Mouse (Mus musculus) liver, embryonic 12.5 days (tissue): ENCODE measurements around the gene Cyp2t4. TPM values are rescaled to one million over a fixed set of nuclear protein-coding genes. Genes with fewer than 3 reads are reported as not detected.
A peak's percentile ranks its signal among the peaks of the same experiment; 100 is the strongest.

Experiments
- ATAC-seq: fragments of 200-750 bp; cut with Nextera tagmentation; 2 replicates; pipeline ENCODE4 v1.8.0; 2017; ENCODE audit warnings: moderate number of reproducible peaks, mild to moderate bottlenecking, moderate library complexity
- H3K27ac ChIP-seq: fragments of 300-500 bp; sonication (generic); 2 replicates; pipeline ENCODE4 v1.5.1; 2016; ENCODE audit warnings: mild to moderate bottlenecking
- H3K27me3 ChIP-seq: fragments of 300-500 bp; sonication (generic); replicated peaks from 2 replicates; pipeline ENCODE4 v1.6.1; 2016; ENCODE audit warnings: mild to moderate bottlenecking, moderate library complexity
- H3K36me3 ChIP-seq: fragments of 300-500 bp; sonication (generic); 2 replicates; pipeline ENCODE4 v1.6.1; 2016; ENCODE audit warnings: mild to moderate bottlenecking, moderate library complexity
- H3K4me1 ChIP-seq: fragments of 300-500 bp; sonication (generic); 2 replicates; pipeline ENCODE4 v1.6.1; 2016
- H3K4me2 ChIP-seq: fragments of 300-500 bp; sonication (generic); 2 replicates; pipeline ENCODE4 v1.6.1; 2016; ENCODE audit warnings: mild to moderate bottlenecking, moderate library complexity
- H3K4me3 ChIP-seq: fragments of 300-500 bp; sonication (generic); 2 replicates; pipeline ENCODE4 v1.5.1; 2016; ENCODE audit warnings: mild to moderate bottlenecking, moderate library complexity
- H3K9ac ChIP-seq: fragments of 300-500 bp; sonication (generic); 2 replicates; pipeline ENCODE4 v1.6.1; 2016; ENCODE audit warnings: mild to moderate bottlenecking, moderate library complexity
- H3K9me3 ChIP-seq: fragments of 300-500 bp; sonication (generic); replicated peaks from 2 replicates; pipeline ENCODE4 v1.6.1; 2016; ENCODE audit warnings: mild to moderate bottlenecking, moderate library complexity
- WGBS: fragments of 180-500 bp; shearing (Covaris S2); methylation state at CpG from one replicate; pipeline ENCODE4 v1.1.7; 2016; ENCODE audit not compliant: insufficient replicate concordance; 5-methylcytosine and 5-hydroxymethylcytosine counted together
- microRNA counts: library from miRNA; unstranded; fragments of <30 nt; microRNA quantifications from one replicate; lab custom pipeline; 2017
- microRNA-seq: library from miRNA; unstranded; fragments of <30 nt; microRNA quantifications from one replicate; pipeline ENCODE4, GENCODE M21; 2017
- polyA plus RNA-seq: library from polyadenylated mRNA; unstranded; fragments of >200 nt; fragmentation: Nextera tagmentation; extraction: Ambion mirVana; gene quantifications from 2 replicates; pipeline ENCODE4 v1.2.1, GENCODE M21; 2016

The Cyp2t4 gene
- polyA plus RNA-seq, 1 experiment from 2014 or later, result not detected

- Histone ChIP-seq H3K27me3 (no peaks in the 10 kb centered on the region), H3K4me2 (peak overlapping the region; percentile 25; the same call in 1 of the 2 replicates), H3K9me3 (no peaks in the 10 kb centered on the region), H3K36me3 (peaks cover 65% of the 10 kb centered on the region), H3K4me3 (no peak overlapping the region), H3K27ac (no peak overlapping the region), H3K9ac (peak overlapping the region; percentile 10), H3K4me1 (peaks cover 30% of the 10 kb centered on the region)
- ATAC-seq, result no peak
- WGBS, result 72% methylated on average over 4 of the region's 4 CpGs
Measured at GRCm38 (mm10) chr7:27193731-27194130, 40.2 kb downstream of the Cyp2t4 start.

GRCm38 (mm10) chr7:27195681-27196611 is 42.4 kb downstream of the Cyp2t4 start, which contains the start of the genes BC024978 and Snrpa:
Gene BC024978, plus strand, starts transcription at chr7:27195781.
Gene Snrpa, minus strand, starts transcription at chr7:27196271.
- H3K4me3 ChIP-seq, result peak within 1 kb of the TSS; percentile 83
- H3K4me2 ChIP-seq, result peak within 1 kb of the TSS; percentile 87
- H3K27ac ChIP-seq, result peak within 1 kb of the TSS; percentile 97
- ATAC-seq, result peak; percentile 97
- WGBS, result under 1% methylated on average over 64 of the region's 64 CpGs
- H3K9me3 ChIP-seq, result no peaks in the 10 kb centered on the region
- H3K27me3 ChIP-seq, result no peaks in the 10 kb centered on the region
- H3K36me3 ChIP-seq, result peaks cover 48% of the 10 kb centered on the region
- peak within 1 kb of the TSS; percentile 86 for H3K9ac ChIP-seq
- H3K4me1 ChIP-seq, result peaks cover 30% of the 10 kb centered on the region

DNA sequence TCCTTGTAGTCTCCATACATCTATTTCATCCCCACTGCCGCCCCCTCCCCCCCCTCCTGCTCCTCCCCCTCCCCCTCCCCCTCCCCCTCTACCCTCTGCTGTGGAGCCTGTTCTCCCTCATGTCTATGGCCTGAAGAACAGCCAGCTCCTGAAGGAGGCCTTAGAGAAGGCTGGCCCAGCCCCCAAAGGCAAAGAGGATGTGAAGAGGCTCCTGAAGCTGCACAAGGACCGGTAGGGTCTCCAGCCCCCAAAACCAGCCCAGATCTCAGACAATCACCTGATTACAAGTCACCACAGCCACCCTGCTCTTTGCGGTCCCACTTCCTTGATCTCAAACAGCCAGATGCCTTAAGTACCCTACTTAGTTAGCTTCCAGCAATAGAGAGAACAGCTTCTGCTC is 43.6 kb downstream of the Cyp2t4 start:
- peaks cover 44% of the 10 kb centered on the region for H3K36me3 ChIP-seq
- H3K4me1 ChIP-seq, result peaks cover 30% of the 10 kb centered on the region
- ATAC-seq, result no peak
- H3K4me3 ChIP-seq, result no peak overlapping the region; the same call in 1 of the 2 replicates
- 43% methylated on average over 3 of the region's 3 CpGs for WGBS
- H3K4me2 ChIP-seq, result peak overlapping the region; percentile 87
- peak overlapping the region; percentile 84; the same call in 1 of the 2 replicates for H3K27ac ChIP-seq
- no peak overlapping the region; the same call in 1 of the 2 replicates for H3K9ac ChIP-seq
- H3K27me3 ChIP-seq, result no peaks in the 10 kb centered on the region
- no peaks in the 10 kb centered on the region for H3K9me3 ChIP-seq

- Histone ChIP-seq H3K9me3 (no peaks in the 10 kb centered on the region), H3K9ac (no peak overlapping the region), H3K4me3 (no peak overlapping the region), H3K27me3 (no peaks in the 10 kb centered on the region), H3K4me2 (no peak overlapping the region), H3K4me1 (peaks cover 30% of the 10 kb centered on the region), H3K36me3 (peaks cover 44% of the 10 kb centered on the region), H3K27ac (no peak overlapping the region; the same call in 1 of the 2 replicates)
- ATAC-seq, result no peak
- 80% methylated on average over 8 of the region's 8 CpGs for WGBS
Measured at GRCm38 (mm10) chr7:27197634-27198033, 44.1 kb downstream of the Cyp2t4 start.

DNA sequence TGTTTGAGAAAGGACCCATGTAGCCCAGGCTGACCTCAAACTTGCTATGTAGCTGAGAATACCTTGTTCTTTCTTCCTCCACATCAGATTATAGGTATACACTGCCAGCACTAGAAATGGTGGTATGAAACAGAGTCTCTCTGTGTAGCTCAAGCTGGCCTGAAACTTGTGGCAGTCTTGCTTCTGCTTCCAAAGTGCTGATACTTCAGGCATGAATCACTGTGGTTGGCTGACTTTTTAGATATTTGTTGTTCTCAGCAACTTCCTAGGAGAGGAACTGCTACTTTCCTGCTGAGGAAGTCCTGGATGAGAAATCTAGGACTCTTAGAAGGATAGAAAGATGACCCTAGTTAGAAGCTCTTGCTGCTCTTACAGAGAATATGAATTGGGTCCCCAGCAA is 44.8 kb downstream of the Cyp2t4 start:
- H3K4me2 ChIP-seq, result no peak overlapping the region
- no peak overlapping the region for H3K27ac ChIP-seq
- peaks cover 43% of the 10 kb centered on the region for H3K36me3 ChIP-seq
- H3K27me3 ChIP-seq, result no peaks in the 10 kb centered on the region
- no peak overlapping the region for H3K9ac ChIP-seq
- ATAC-seq, result no peak
- H3K4me1 ChIP-seq, result peaks cover 30% of the 10 kb centered on the region
- no peak overlapping the region for H3K4me3 ChIP-seq
- H3K9me3 ChIP-seq, result no peaks in the 10 kb centered on the region

DNA sequence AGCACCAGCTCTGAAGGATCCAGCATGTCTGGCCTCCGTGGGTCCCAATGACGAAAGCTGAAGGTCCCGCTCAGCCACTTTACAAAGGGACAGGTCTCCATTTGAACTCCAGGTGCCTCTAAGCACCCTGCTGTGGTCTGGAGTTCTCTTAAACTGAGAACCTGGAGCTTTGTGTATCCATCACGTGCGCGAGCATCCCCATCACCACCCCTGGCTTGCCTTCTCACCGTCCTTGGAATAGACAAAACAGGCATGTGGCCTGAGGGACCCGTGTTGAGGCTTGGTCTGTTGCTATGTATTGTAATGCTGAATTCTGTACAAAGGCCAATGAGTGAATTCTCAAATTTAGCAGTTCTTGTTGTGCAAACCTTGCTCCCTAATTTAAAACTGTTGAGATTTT is 45.3 kb downstream of the Cyp2t4 start:
- WGBS, result 85% methylated on average over 8 of the region's 8 CpGs

GRCm38 (mm10) chr7:27203730-27204449 is 50.4 kb downstream of the Cyp2t4 start:
- no peak for ATAC-seq
- no peak overlapping the region for H3K27ac ChIP-seq
- 88% methylated on average over 8 of the region's 8 CpGs for WGBS
- H3K4me2 ChIP-seq, result no peak overlapping the region
- peaks cover 54% of the 10 kb centered on the region for H3K36me3 ChIP-seq
- no peaks in the 10 kb centered on the region for H3K27me3 ChIP-seq
- no peak overlapping the region for H3K9ac ChIP-seq
- no peak overlapping the region for H3K4me3 ChIP-seq
- no peaks in the 10 kb centered on the region for H3K9me3 ChIP-seq
- no peaks in the 10 kb centered on the region for H3K4me1 ChIP-seq

More for the DNA sequence above, 45.3 kb downstream of the Cyp2t4 start:
- H3K4me1 ChIP-seq, result peaks cover 25% of the 10 kb centered on the region
- ATAC-seq, result no peak
- H3K4me3 ChIP-seq, result no peak overlapping the region
- H3K4me2 ChIP-seq, result no peak overlapping the region
- H3K36me3 ChIP-seq, result peaks cover 43% of the 10 kb centered on the region
- H3K9ac ChIP-seq, result no peak overlapping the region
- H3K27me3 ChIP-seq, result no peaks in the 10 kb centered on the region
- no peaks in the 10 kb centered on the region for H3K9me3 ChIP-seq
- H3K27ac ChIP-seq, result no peak overlapping the region

MicroRNAs within 50 kb of the gene (microRNA counts, 519-probe panel; counts per million panel counts)
- 582 counts per million, percentile 70 among the panel's probes with 10 or more counts for microRNA mmu-miR-1191 (lab: Ali Mortazavi, UCI)

Small RNAs within 50 kb of the gene (microRNA-seq; reads per million reads assigned to microRNA genes)
- gene Mir1191, result 16.9 reads per million, percentile 29 among the genes with 10 or more reads in this experiment
- not detected for gene Mir3101

Other genes with a start within 250 kb of the Cyp2t4 start
- gene Cyp2a22, start 214.3 kb upstream of the Cyp2t4 start, polyA plus RNA-seq, result not detected in 2 replicates
- gene Cyp2a12, start 124.6 kb upstream of the Cyp2t4 start, polyA plus RNA-seq, result 0.32 and 0.42 TPM in 2 replicates
- gene Cyp2f2, start 33.8 kb upstream of the Cyp2t4 start, polyA plus RNA-seq, result not detected in 2 replicates
- 39.9 and 41.9 TPM in 2 replicates for gene Egln2, start 13.1 kb downstream of the Cyp2t4 start, polyA plus RNA-seq
- gene Rab4b, start 25.2 kb downstream of the Cyp2t4 start, polyA plus RNA-seq, result 32.4 TPM in 2 replicates
- gene Gm21983, start 27.4 kb downstream of the Cyp2t4 start, polyA plus RNA-seq, result 0.24 TPM in 1 of 2 replicates, not detected in the other
- 0.29 and 0.45 TPM in 2 replicates for gene Mia, start 27.4 kb downstream of the Cyp2t4 start, polyA plus RNA-seq
- gene BC024978, start 42.1 kb downstream of the Cyp2t4 start, polyA plus RNA-seq, result 1.5 TPM in 2 replicates
- 150 and 163 TPM in 2 replicates for gene Snrpa, start 42.6 kb downstream of the Cyp2t4 start, polyA plus RNA-seq
- 3.5 and 4.1 TPM in 2 replicates for gene Itpkc, start 74.9 kb downstream of the Cyp2t4 start, polyA plus RNA-seq
- 14.2 and 15.7 TPM in 2 replicates for gene Coq8b, start 79.3 kb downstream of the Cyp2t4 start, polyA plus RNA-seq
- 3.9 and 4.0 TPM in 2 replicates for gene Numbl, start 104.7 kb downstream of the Cyp2t4 start, polyA plus RNA-seq
- gene Ltbp4, start 184.0 kb downstream of the Cyp2t4 start, polyA plus RNA-seq, result 5.7 TPM in 2 replicates
- gene Shkbp1, start 202.3 kb downstream of the Cyp2t4 start, polyA plus RNA-seq, result 32.1 and 36.1 TPM in 2 replicates
- not detected in 2 replicates for gene Gm20479, start 203.7 kb downstream of the Cyp2t4 start, polyA plus RNA-seq